Mouse (Mus musculus) cerebellum, postnatal 10 days (tissue): ENCODE measurements around the gene Frs3.
A peak's percentile ranks its signal among the peaks of the same experiment; 100 is the strongest.

Experiments used
- DNase-seq, 2 experiments: peaks; one replicate each; pipeline ENCODE4 v3.0.0; 2021; ENCODE audit warnings: mixed read lengths in 2 of 2

Gene Frs3

GRCm38 (mm10) chr17:47693671-47694441, 5.0 kb downstream of the Frs3 start:
- DNase-seq: no peak

GRCm38 (mm10) chr17:47694442-47694502, 5.4 kb downstream of the Frs3 start, which contains the start of gene Gm21981:
Gene Gm21981 (minus strand): TSS chr17:47694455.
- DNase-seq: no peak

- peak; percentile 99 for DNase-seq
These were observed 5.9 kb downstream of the Frs3 start, which contains the start of gene Prickle4 for GRCm38 (mm10) chr17:47694503-47695336. Gene Prickle4 (minus strand): TSS chr17:47694736.

GRCm38 (mm10) chr17:47695337-47695710, 6.5 kb downstream of the Frs3 start:
- no peak for DNase-seq

GRCm38 (mm10) chr17:47698156-47698555, 9.3 kb downstream of the Frs3 start:
- DNase-seq: no peak

- DNase-seq: no peak
These were observed 10.2 kb downstream of the Frs3 start for GRCm38 (mm10) chr17:47699055-47699454.

- no peak for DNase-seq
These were observed 13.0 kb downstream of the Frs3 start for GRCm38 (mm10) chr17:47701793-47702192.

- DNase-seq: no peak
These were observed 13.9 kb downstream of the Frs3 start for GRCm38 (mm10) chr17:47702548-47703345.

- no peak for DNase-seq
These were observed 14.7 kb downstream of the Frs3 start for GRCm38 (mm10) chr17:47703556-47703955.

GRCm38 (mm10) chr17:47704692-47705091, 15.9 kb downstream of the Frs3 start:
- DNase-seq: no peak

GRCm38 (mm10) chr17:47706196-47706595, 17.4 kb downstream of the Frs3 start:
- DNase-seq: peak; percentile 52 to 64

- DNase-seq: no peak
These were observed 19.1 kb downstream of the Frs3 start for GRCm38 (mm10) chr17:47707961-47708360.

GRCm38 (mm10) chr17:47708972-47709371, 20.1 kb downstream of the Frs3 start:
- DNase-seq: no peak

- DNase-seq: no peak
These were observed 21.2 kb downstream of the Frs3 start for GRCm38 (mm10) chr17:47710036-47710435.

GRCm38 (mm10) chr17:47711883-47712282, 23.1 kb downstream of the Frs3 start:
- no peak for DNase-seq

- DNase-seq: no peak
These were observed 24.2 kb downstream of the Frs3 start for GRCm38 (mm10) chr17:47712889-47713571.

GRCm38 (mm10) chr17:47715037-47715436, 26.2 kb downstream of the Frs3 start:
- DNase-seq: no peak

- DNase-seq: no peak
These were observed 32.4 kb downstream of the Frs3 start for GRCm38 (mm10) chr17:47721183-47721582.

- no peak for DNase-seq
These were observed 37.7 kb downstream of the Frs3 start, which contains the start of gene Pgc for GRCm38 (mm10) chr17:47726566-47726965. Gene Pgc (plus strand): TSS chr17:47726842.

GRCm38 (mm10) chr17:47730633-47731575, 42.1 kb downstream of the Frs3 start:
- no peak for DNase-seq

- no peak for DNase-seq
These were observed 46.8 kb downstream of the Frs3 start for GRCm38 (mm10) chr17:47735553-47736100.
